Mouse (Mus musculus) midbrain, embryonic 15.5 days (tissue): ENCODE results near the gene Tekt1. TPM values are rescaled to one million over a fixed set of nuclear protein-coding genes. Genes with fewer than 3 reads are reported as not detected.
"Not testable (repeated sequence)": the region's sequence is repeated elsewhere in the genome, so short reads cannot be mapped to it uniquely, and the experiment has no call there.

Experiments used
- ATAC-seq: fragments of 200-750 bp; cut with Nextera tagmentation; replicated peaks from 2 replicates; pipeline ENCODE4 v1.8.0; 2017; ENCODE audit warnings: moderate TSS enrichment
- H3K27ac ChIP-seq: fragments of 300-500 bp; sonication (generic); 2 replicates; pipeline ENCODE4 v1.5.1; 2015; ENCODE audit warnings: mild to moderate bottlenecking, inconsistent platforms
- H3K27me3 ChIP-seq: fragments of 300-500 bp; sonication (generic); replicated peaks from 2 replicates; pipeline ENCODE4 v1.6.1; 2015; ENCODE audit warnings: inconsistent platforms
- H3K36me3 ChIP-seq: fragments of 300-500 bp; sonication (generic); replicated peaks from 2 replicates; pipeline ENCODE4 v1.6.1; 2015; ENCODE audit warnings: inconsistent platforms
- H3K4me1 ChIP-seq: fragments of 300-500 bp; sonication (generic); 2 replicates; pipeline ENCODE4 v1.6.1; 2015; ENCODE audit warnings: inconsistent platforms
- H3K4me2 ChIP-seq: fragments of 300-500 bp; sonication (generic); 2 replicates; pipeline ENCODE4 v1.6.1; 2015; ENCODE audit warnings: inconsistent platforms, mild to moderate bottlenecking, moderate library complexity
- H3K4me3 ChIP-seq: fragments of 300-500 bp; sonication (generic); 2 replicates; pipeline ENCODE4 v1.5.1; 2015; ENCODE audit warnings: mild to moderate bottlenecking, inconsistent platforms
- H3K9ac ChIP-seq: fragments of 300-500 bp; sonication (generic); 2 replicates; pipeline ENCODE4 v1.6.1; 2015; ENCODE audit warnings: mild to moderate bottlenecking, inconsistent platforms
- H3K9me3 ChIP-seq: fragments of 300-500 bp; sonication (generic); 2 replicates; pipeline ENCODE4 v1.6.1; 2016; ENCODE audit warnings: inconsistent platforms
- WGBS: fragments of 180-500 bp; shearing (Covaris S2); methylation state at CpG from one replicate; pipeline ENCODE4 v1.1.7; 2015; ENCODE audit warnings: mixed read lengths; 5-methylcytosine and 5-hydroxymethylcytosine counted together
- polyA plus RNA-seq: library from polyadenylated mRNA; unstranded; fragments of >200 nt; fragmentation: Nextera tagmentation; extraction: Ambion mirVana; gene quantifications from 2 replicates; pipeline ENCODE4 v1.2.1, GENCODE M21; 2015

Gene Tekt1
- polyA plus RNA-seq, 1 experiment from 2014 or later, result 11.2 TPM

GRCm38 (mm10) chr11:72352272-72352671, 10.0 kb downstream of the Tekt1 start:
- H3K4me3 ChIP-seq, result no peak overlapping the region
- H3K36me3 ChIP-seq, result no peaks in the 10 kb centered on the region
- H3K27me3 ChIP-seq, result no peaks in the 10 kb centered on the region
- H3K4me1 ChIP-seq, result peaks cover 4% of the 10 kb centered on the region; the same call in 1 of the 2 replicates
- H3K4me2 ChIP-seq, result no peak overlapping the region
- no peak for ATAC-seq
- H3K9ac ChIP-seq, result no peak overlapping the region
- no peaks in the 10 kb centered on the region for H3K9me3 ChIP-seq
- WGBS, result 88% methylated on average over 1 of the region's 1 CpGs
- H3K27ac ChIP-seq, result no peak overlapping the region

GRCm38 (mm10) chr11:72349652-72350051, 12.6 kb downstream of the Tekt1 start:
- Histone ChIP-seq H3K4me3 (no peak overlapping the region), H3K27me3 (no peaks in the 10 kb centered on the region), H3K36me3 (no peaks in the 10 kb centered on the region), H3K27ac (no peak overlapping the region), H3K9me3 (no peaks in the 10 kb centered on the region), H3K9ac (no peak overlapping the region), H3K4me2 (no peak overlapping the region), H3K4me1 (no peaks in the 10 kb centered on the region)
- ATAC-seq, result no peak
- WGBS, result 84% methylated on average over 4 of the region's 4 CpGs

GRCm38 (mm10) chr11:72349016-72349415, 13.2 kb downstream of the Tekt1 start:
- Histone ChIP-seq H3K4me1 (no peaks in the 10 kb centered on the region), H3K27ac (no peak overlapping the region), H3K4me3 (no peak overlapping the region), H3K9ac (no peak overlapping the region), H3K36me3 (no peaks in the 10 kb centered on the region), H3K4me2 (no peak overlapping the region), H3K9me3 (no peaks in the 10 kb centered on the region), H3K27me3 (no peaks in the 10 kb centered on the region)
- WGBS, result 62% methylated on average over 8 of the region's 8 CpGs
- no peak for ATAC-seq

GRCm38 (mm10) chr11:72348563-72348962, 13.7 kb downstream of the Tekt1 start:
- Histone ChIP-seq H3K36me3 (no peaks in the 10 kb centered on the region), H3K4me2 (no peak overlapping the region), H3K9me3 (no peaks in the 10 kb centered on the region), H3K27ac (no peak overlapping the region), H3K4me3 (no peak overlapping the region), H3K9ac (no peak overlapping the region), H3K4me1 (no peaks in the 10 kb centered on the region), H3K27me3 (no peaks in the 10 kb centered on the region)
- WGBS, result 69% methylated on average over 10 of the region's 10 CpGs
- ATAC-seq, result no peak

- no peak overlapping the region for H3K27ac ChIP-seq
- peaks cover 2% of the 10 kb centered on the region; the same call in 1 of the 2 replicates for H3K4me1 ChIP-seq
- no peak overlapping the region for H3K9ac ChIP-seq
- no peaks in the 10 kb centered on the region for H3K27me3 ChIP-seq
- H3K4me3 ChIP-seq, result no peak overlapping the region
- no peak overlapping the region for H3K4me2 ChIP-seq
- WGBS, result 90% methylated on average over 11 of the region's 11 CpGs
- no peaks in the 10 kb centered on the region for H3K9me3 ChIP-seq
- no peak for ATAC-seq
- no peaks in the 10 kb centered on the region for H3K36me3 ChIP-seq
These were observed 17.8 kb downstream of the Tekt1 start for GRCm38 (mm10) chr11:72344486-72344885.

- H3K4me3 ChIP-seq, result no peak overlapping the region
- 23% methylated on average over 8 of the region's 8 CpGs for WGBS
- H3K27ac ChIP-seq, result no peak overlapping the region
- H3K27me3 ChIP-seq, result no peaks in the 10 kb centered on the region
- H3K4me2 ChIP-seq, result no peak overlapping the region
- no peak overlapping the region for H3K9ac ChIP-seq
- H3K36me3 ChIP-seq, result no peaks in the 10 kb centered on the region
- ATAC-seq, result no peak; the same call in 1 of the 2 replicates
- H3K9me3 ChIP-seq, result no peaks in the 10 kb centered on the region
- peaks cover 2% of the 10 kb centered on the region; the same call in 1 of the 2 replicates for H3K4me1 ChIP-seq
These were observed 18.3 kb downstream of the Tekt1 start for GRCm38 (mm10) chr11:72343904-72344303.

- H3K27ac ChIP-seq, H3K4me2 ChIP-seq, H3K9ac ChIP-seq, H3K9me3 ChIP-seq, H3K27me3 ChIP-seq, H3K4me1 ChIP-seq, H3K36me3 ChIP-seq, ATAC-seq, H3K4me3 ChIP-seq: not testable (repeated sequence)
- 89% methylated on average over 5 of the region's 5 CpGs for WGBS
These were observed 19.0 kb downstream of the Tekt1 start for GRCm38 (mm10) chr11:72343238-72343625.

- no peaks in the 10 kb centered on the region for H3K9me3 ChIP-seq
- ATAC-seq, result peak; percentile 85
- no peaks in the 10 kb centered on the region for H3K27me3 ChIP-seq
- no peak overlapping the region for H3K4me3 ChIP-seq
- no peak overlapping the region for H3K27ac ChIP-seq
- H3K36me3 ChIP-seq, result no peaks in the 10 kb centered on the region
- no peak overlapping the region for H3K9ac ChIP-seq
- peak overlapping the region; percentile 28; the same call in 1 of the 2 replicates for H3K4me2 ChIP-seq
- peaks cover 8% of the 10 kb centered on the region; the same call in 1 of the 2 replicates for H3K4me1 ChIP-seq
- 11% methylated on average over 7 of the region's 7 CpGs for WGBS
These were observed 19.5 kb downstream of the Tekt1 start for GRCm38 (mm10) chr11:72342549-72343237.

- Histone ChIP-seq H3K9me3 (no peaks in the 10 kb centered on the region), H3K36me3 (no peaks in the 10 kb centered on the region), H3K27me3 (no peaks in the 10 kb centered on the region), H3K4me2 (no peak overlapping the region), H3K4me3 (no peak overlapping the region), H3K27ac (no peak overlapping the region), H3K4me1 (peaks cover 8% of the 10 kb centered on the region; the same call in 1 of the 2 replicates), H3K9ac (no peak overlapping the region)
- 74% methylated on average over 4 of the region's 4 CpGs for WGBS
- ATAC-seq, result no peak
These were observed 22.5 kb downstream of the Tekt1 start for GRCm38 (mm10) chr11:72339716-72340115.

- ATAC-seq, result no peak
- Histone ChIP-seq H3K9me3 (no peaks in the 10 kb centered on the region), H3K36me3 (no peaks in the 10 kb centered on the region), H3K4me1 (peaks cover 8% of the 10 kb centered on the region; the same call in 1 of the 2 replicates), H3K27ac (no peak overlapping the region), H3K9ac (no peak overlapping the region), H3K27me3 (no peaks in the 10 kb centered on the region), H3K4me3 (no peak overlapping the region), H3K4me2 (no peak overlapping the region)
- WGBS, result 17% methylated on average over 5 of the region's 5 CpGs
These were observed 23.8 kb downstream of the Tekt1 start for GRCm38 (mm10) chr11:72338437-72338871.

- no peaks in the 10 kb centered on the region for H3K9me3 ChIP-seq
- H3K27ac ChIP-seq, result no peak overlapping the region
- H3K4me3 ChIP-seq, result no peak overlapping the region
- H3K4me1 ChIP-seq, result 0 out of 2 replicates have a peak, but pooled peaks cover 6% of the 10 kb centered on the region
- no peak overlapping the region for H3K4me2 ChIP-seq
- H3K36me3 ChIP-seq, result no peaks in the 10 kb centered on the region
- 92% methylated on average over 8 of the region's 8 CpGs for WGBS
- no peaks in the 10 kb centered on the region for H3K27me3 ChIP-seq
- no peak for ATAC-seq
- no peak overlapping the region for H3K9ac ChIP-seq
These were observed 25.5 kb downstream of the Tekt1 start for GRCm38 (mm10) chr11:72336726-72337125.

- no peaks in the 10 kb centered on the region for H3K9me3 ChIP-seq
- 0 out of 2 replicates have a peak, but pooled peaks cover 6% of the 10 kb centered on the region for H3K4me1 ChIP-seq
- no peak overlapping the region for H3K4me2 ChIP-seq
- no peaks in the 10 kb centered on the region for H3K27me3 ChIP-seq
- H3K9ac ChIP-seq, result no peak overlapping the region
- no peak for ATAC-seq
- 79% methylated on average over 4 of the region's 4 CpGs for WGBS
- no peak overlapping the region for H3K27ac ChIP-seq
- H3K36me3 ChIP-seq, result no peaks in the 10 kb centered on the region
- H3K4me3 ChIP-seq, result no peak overlapping the region
These were observed 27.6 kb downstream of the Tekt1 start for GRCm38 (mm10) chr11:72334653-72335052.
